Mouse (Mus musculus) spleen, embryonic (tissue): ENCODE results near the gene Pigz.
"Not testable (repeated sequence)": the region's sequence is repeated elsewhere in the genome, so short reads cannot be mapped to it uniquely, and the experiment has no call there.

ENCODE experiments used
- CTCF ChIA-PET: fragments of 350-600 bp; sonication (Branson Sonifier 250); formaldehyde crosslinking; loops from one replicate; lab custom pipeline; 2022; lab: Charles Lee

Gene Pigz

GRCm38 (mm10) chr16:31931330-31931729 lies 2.3 kb upstream of the Pigz start:
- CTCF ChIA-PET: no interaction called here

- CTCF ChIA-PET: interaction anchor here (1.2 kb wide), 1 partner anchor 15 kb away, joined by 3 read pairs; no protein-coding TSS in a partner anchor
Observed at GRCm38 (mm10) chr16:31932255-31932654, 1.4 kb upstream of the Pigz start.

GRCm38 (mm10) chr16:31932840-31933697 lies 582 bp upstream of the Pigz start:
- CTCF ChIA-PET: interaction anchor here (1.2 to 1.8 kb wide), 2 partner anchors 10 to 14 kb away, joined by 3 to 5 read pairs; no protein-coding TSS in a partner anchor

- CTCF ChIA-PET: interaction anchor here (1.8 kb wide), 1 partner anchor 9 kb away, joined by 5 read pairs; no protein-coding TSS in a partner anchor
Observed at GRCm38 (mm10) chr16:31934550-31935010, 929 bp downstream of the Pigz start.

GRCm38 (mm10) chr16:31935091-31935979 lies 1.7 kb downstream of the Pigz start:
- CTCF ChIA-PET: interaction anchor here (0.5 to 0.6 kb wide), 2 partner anchors 13 to 126 kb away, joined by 3 to 7 read pairs; no protein-coding TSS in a partner anchor

GRCm38 (mm10) chr16:31936568-31936967 lies 2.9 kb downstream of the Pigz start:
- CTCF ChIA-PET: no interaction called here

- CTCF ChIA-PET: no interaction called here
Observed at GRCm38 (mm10) chr16:31938856-31939255, 5.2 kb downstream of the Pigz start.

DNA sequence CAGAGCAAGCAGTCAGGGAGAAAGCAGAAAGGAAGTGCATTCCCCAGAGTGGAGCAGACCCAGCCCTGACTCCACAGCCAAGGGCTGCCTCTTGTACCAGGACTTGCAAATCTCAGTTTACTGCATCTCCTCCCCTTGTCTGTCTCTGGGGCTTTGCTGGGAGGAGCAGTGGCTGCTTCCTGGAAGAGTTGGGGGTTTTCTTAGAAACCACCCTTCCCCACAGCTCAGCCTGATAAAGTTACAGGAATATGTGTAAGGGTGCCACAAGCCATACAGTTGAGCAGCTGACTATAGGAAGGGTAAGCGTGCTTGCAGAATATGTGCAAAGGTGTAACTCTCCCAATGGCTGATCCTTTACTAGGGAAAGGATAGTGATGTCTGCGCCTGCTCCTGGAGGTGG lies 6.9 kb downstream of the Pigz start:
- CTCF ChIA-PET: no interaction called here

DNA sequence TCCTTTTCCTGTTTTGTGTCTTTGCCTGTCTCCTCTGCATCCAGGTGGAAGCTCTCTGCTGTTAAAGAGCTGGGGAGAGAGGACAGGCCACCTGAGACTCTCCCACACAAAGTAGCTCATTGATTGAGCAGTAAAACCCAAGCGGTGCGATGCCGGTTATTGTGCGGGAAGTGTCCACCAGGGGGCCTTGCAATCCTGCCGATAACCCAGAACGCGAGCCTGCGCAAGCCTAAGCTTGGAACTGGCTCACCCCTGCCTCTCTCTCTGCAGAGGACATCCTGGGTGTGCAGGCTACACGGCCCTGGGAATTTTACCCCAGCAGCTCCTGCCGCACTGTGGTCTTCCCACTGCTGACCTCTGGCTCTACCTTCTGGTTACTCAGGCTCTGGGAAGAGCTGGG lies 10.3 kb downstream of the Pigz start:
- CTCF ChIA-PET: interaction anchor here (0.7 to 1.4 kb wide), 2 partner anchors 10 to 589 kb away, joined by 5 to 19 read pairs; partner anchors contain the start of gene Pigz

DNA sequence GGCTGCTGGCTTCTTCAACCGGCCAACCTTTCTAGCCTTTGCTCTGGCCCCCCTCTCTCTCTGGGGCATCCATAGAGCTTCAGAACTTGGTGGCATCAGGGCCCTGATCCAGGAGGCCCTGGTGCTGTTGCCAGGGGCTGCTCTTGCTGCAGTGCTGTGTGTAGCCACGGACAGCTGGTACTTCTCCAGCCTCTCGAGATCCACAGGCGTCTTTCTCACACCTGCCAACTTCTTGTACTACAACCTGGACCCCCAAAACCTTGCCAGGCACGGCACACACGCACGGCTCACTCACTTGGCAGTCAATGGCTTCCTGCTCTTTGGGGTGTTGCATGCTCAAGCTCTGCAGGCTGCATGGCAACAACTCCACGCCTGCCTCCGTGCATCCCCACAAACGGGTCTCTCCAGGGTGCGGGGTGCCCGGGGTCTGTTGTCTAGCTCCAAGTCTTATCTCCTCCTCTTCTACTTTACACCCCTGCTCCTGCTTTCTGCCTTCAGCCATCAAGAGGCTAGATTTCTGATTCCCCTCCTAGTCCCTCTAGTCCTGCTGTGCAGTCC lies 11.1 kb downstream of the Pigz start:
- CTCF ChIA-PET: no interaction called here

- CTCF ChIA-PET: no interaction called here
Observed at GRCm38 (mm10) chr16:31945372-31945771, 11.7 kb downstream of the Pigz start.

DNA sequence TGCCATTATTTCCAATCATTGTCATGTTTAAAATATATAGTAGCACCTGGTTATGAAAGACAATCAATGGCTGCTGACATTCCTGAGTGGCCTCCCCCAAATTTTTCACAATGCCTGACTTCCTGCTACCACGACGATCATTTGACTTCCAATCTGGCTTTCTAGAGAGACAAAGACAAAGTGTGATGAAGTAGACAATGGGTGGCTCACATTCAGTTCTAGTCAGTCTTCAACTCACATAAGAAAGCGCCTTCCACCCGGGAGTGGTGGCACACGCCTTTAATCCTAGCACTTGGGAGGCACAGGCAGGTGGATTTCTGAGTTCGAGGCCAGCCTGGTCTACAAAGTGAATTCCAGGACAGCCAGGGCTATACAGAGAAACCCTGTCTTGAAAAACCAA lies 12.3 kb downstream of the Pigz start:
- CTCF ChIA-PET: not testable (repeated sequence)

- CTCF ChIA-PET: interaction anchor here (1.4 kb wide), 1 partner anchor 14 kb away, joined by 3 read pairs; no protein-coding TSS in a partner anchor
Observed at GRCm38 (mm10) chr16:31947333-31947732, 13.7 kb downstream of the Pigz start.

DNA sequence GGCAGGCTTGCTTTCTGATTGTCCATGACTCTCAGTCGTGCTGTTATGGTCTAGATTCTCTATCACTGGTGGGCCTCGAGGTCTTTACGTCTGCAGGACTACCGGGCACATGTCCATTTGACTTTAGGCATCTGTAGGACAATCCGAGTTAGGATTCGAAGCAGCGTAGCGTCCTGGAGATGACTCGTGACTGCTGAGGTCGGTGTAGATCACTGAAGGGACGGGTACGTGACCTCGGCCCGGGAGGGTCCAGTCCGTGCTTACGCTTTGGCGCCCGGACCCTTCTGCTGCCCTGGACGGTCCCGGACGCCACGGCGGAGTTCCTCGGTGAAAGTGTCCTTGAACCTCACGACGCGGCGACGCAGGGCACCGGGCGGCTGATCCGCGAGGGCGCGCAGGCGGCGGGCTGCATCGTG lies 14.3 kb downstream of the Pigz start:
- CTCF ChIA-PET: no interaction called here

- CTCF ChIA-PET: no interaction called here
Observed at GRCm38 (mm10) chr16:31948345-31948774, 14.7 kb downstream of the Pigz start, which contains the start of the genes 0610012G03Rik and Ncbp2. TSS of gene 0610012G03Rik (minus strand) at chr16:31948494. TSS of gene Ncbp2 (plus strand) at chr16:31948513.

GRCm38 (mm10) chr16:31963224-31963623 lies 29.6 kb downstream of the Pigz start:
- CTCF ChIA-PET: interaction anchor here (0.9 kb wide), 1 partner anchor 29 kb away, joined by 3 read pairs; no protein-coding TSS in a partner anchor

- CTCF ChIA-PET: no interaction called here
Observed at GRCm38 (mm10) chr16:31975258-31975657, 41.6 kb downstream of the Pigz start.

GRCm38 (mm10) chr16:31979501-31979900 lies 45.9 kb downstream of the Pigz start:
- CTCF ChIA-PET: no interaction called here

DNA sequence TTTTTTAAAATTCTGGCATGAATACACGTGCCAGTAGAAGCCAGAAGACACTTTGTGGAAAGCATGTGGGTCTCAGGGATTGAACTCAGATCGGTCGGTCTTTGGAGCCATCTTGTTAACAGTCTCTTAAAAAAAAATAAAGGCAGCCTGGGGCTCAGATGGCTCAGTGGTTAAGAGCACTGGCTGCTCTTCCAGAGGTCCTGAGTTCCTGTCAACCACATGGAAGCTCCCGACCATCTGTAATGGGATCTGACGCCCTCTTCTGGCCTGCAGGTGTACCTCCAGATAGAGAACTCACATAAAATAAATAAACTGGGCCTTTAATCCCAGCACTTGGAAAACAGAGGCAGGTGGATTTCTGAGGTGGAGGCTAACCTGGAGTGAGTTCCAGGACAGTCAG lies 47.3 kb downstream of the Pigz start:
- CTCF ChIA-PET: interaction anchor here (0.6 kb wide), 1 partner anchor 14 kb away, joined by 3 read pairs; no protein-coding TSS in a partner anchor

GRCm38 (mm10) chr16:31992039-31992438 lies 58.4 kb downstream of the Pigz start:
- CTCF ChIA-PET: interaction anchor here (0.6 to 0.8 kb wide), 2 partner anchors 12 to 29 kb away, joined by 3 read pairs; no protein-coding TSS in a partner anchor

- CTCF ChIA-PET: interaction anchor here (0.8 kb wide), 1 partner anchor 113 kb away, joined by 4 read pairs; no protein-coding TSS in a partner anchor
Observed at GRCm38 (mm10) chr16:31993195-31993594, 59.5 kb downstream of the Pigz start.
